Mouse (Mus musculus) CD4-positive, CD25-positive, alpha-beta regulatory T cell, adult 9 weeks (primary cell): Measurements from ENCODE around the gene Oard1. TPM values are rescaled to one million over a fixed set of nuclear protein-coding genes. Genes with fewer than 3 reads are reported as not detected.

Source experiments
- polyA plus RNA-seq: library from polyadenylated mRNA; unstranded; fragments of 100-300 nt; shearing (Covaris generic); gene quantifications from one replicate; pipeline ENCODE4 v1.2.1, GENCODE M21; 2017

The Oard1 gene
- 100 TPM for polyA plus RNA-seq

GRCm38 (mm10) chr17:48409380-48410298, at the start of gene Oard1, which contains the start of gene Nfya:
Gene Oard1, plus strand, starts transcription at chr17:48410014.
Gene Nfya, minus strand, starts transcription at chr17:48409906.

DNA sequence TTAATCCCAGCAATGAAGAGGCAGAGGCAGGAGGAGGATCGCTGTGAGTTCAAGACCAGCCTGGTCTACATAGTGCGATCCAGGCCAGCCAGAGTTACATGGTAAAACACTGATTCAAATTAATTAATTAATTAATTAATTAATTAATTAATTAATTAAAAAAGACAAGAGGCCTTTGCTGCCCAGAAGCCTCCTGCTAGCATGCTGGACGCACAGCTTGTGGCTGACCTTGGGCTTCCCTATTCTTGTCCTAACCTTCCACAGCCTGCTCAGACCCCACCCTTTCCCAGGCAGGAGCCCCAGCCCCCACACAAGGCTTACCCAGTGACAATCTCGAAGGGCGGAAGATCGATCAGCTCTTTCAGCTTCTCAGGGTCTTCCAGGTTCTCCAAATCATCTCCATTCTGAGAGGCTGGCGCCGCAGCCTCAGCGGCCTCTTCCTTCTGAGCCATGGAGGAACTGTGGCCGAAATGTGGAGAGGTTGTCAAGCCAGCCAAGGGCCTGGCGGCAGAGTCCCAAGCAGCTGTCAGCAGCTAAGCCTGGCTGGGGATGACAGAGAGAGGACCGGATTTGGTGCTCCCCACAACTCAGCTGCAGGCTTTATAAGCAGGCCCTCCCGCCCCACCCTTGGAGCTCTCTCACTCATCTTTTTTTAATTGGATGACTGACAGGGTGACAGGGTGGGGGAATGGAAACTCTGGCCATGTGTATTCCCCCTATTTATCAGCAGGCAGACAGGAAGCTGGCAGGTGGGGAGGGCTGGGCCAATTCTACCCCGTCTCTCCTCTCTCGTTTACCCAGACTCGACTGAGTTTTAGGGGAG, 22.6 kb downstream of the Oard1 start, which contains the start of gene Apobec2:
TSS of gene Apobec2 (minus strand) at position 773 of the 823 bp plus-strand sequence.

DNA sequence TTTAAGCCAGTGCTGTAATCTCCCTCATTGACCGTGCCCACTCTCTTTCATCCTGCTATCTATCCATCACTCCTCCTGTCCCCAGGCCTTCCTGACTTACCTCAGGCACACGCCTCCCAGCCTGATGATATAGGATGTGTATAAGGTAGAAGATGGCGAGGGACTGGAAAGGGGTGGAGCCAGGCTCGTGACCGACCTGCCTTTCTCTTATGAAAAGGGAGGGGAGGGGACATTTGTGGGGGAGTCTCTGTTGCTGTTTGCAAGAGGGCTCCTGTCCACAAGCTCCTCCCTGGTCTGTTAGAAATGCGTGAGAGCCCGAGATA, 41.5 kb downstream of the Oard1 start, which contains the start of gene Tspo2:
TSS of gene Tspo2 (minus strand) at position 170 of the 323 bp plus-strand sequence.

DNA sequence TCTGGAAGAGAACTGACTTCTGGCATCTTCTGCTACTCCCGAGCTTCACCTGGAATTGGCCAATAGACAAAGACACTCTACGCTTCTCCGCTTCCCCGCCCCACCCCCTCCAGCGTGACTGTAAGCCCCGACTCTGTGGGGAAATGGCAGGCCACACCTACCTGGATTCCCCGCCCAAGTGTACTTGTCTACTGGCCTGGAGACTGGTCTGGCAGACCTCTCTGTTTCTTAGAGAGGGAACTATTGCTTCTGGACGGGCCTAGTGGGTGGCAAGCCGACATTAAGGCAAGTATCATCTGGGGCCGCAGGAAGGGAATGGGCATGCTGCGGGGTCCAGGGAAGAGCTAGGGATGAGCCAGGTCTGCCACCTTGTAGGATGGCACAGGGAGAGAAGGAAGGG, 44.9 kb downstream of the Oard1 start, which contains the start of gene Unc5cl:
TSS of gene Unc5cl (plus strand) at position 214 of the 400 bp plus-strand sequence.

Other genes starting within 250 kb of the Oard1 start
- not detected for gene A530064D06Rik, start 242.7 kb upstream of the Oard1 start, polyA plus RNA-seq
- not detected for gene Trem1, start 177.2 kb upstream of the Oard1 start, polyA plus RNA-seq
- gene Trem3, start 162.2 kb upstream of the Oard1 start, polyA plus RNA-seq = not detected
- 1.6 TPM for gene Treml4, start 145.7 kb upstream of the Oard1 start, polyA plus RNA-seq
- 28.8 TPM for gene Treml2, start 110.5 kb upstream of the Oard1 start, polyA plus RNA-seq
- gene B430306N03Rik, start 93.9 kb upstream of the Oard1 start, polyA plus RNA-seq = 6.3 TPM
- not detected for gene Trem2, start 63.6 kb upstream of the Oard1 start, polyA plus RNA-seq
- gene Treml1, start 50.1 kb upstream of the Oard1 start, polyA plus RNA-seq = not detected
- 6.2 TPM for gene Nfya, start 108 bp upstream of the Oard1 start, polyA plus RNA-seq
- 8.5 TPM for gene Apobec2, start 22.9 kb downstream of the Oard1 start, polyA plus RNA-seq
- gene Tspo2, start 41.5 kb downstream of the Oard1 start, polyA plus RNA-seq = not detected
- 38.9 TPM for gene Unc5cl, start 44.9 kb downstream of the Oard1 start, polyA plus RNA-seq